Mouse (Mus musculus) gastrocnemius, adult 2 months (tissue): ENCODE data around the gene Kdelc1. TPM values are rescaled to one million over a fixed set of nuclear protein-coding genes. Genes with fewer than 3 reads are reported as not detected.
A peak's percentile ranks its signal among the peaks of the same experiment; 100 is the strongest.

ENCODE experiments used
- DNase-seq: peaks from one replicate; pipeline ENCODE4 v3.0.0; 2022
- H3K27ac ChIP-seq: fragments of 200-600 bp; 2 replicates; pipeline ENCODE4 v1.8.1; 2022; ENCODE audit warnings: mild to moderate bottlenecking
- H3K4me3 ChIP-seq: fragments of 200-600 bp; 2 replicates; pipeline ENCODE4 v1.8.1; 2022; ENCODE audit warnings: mild to moderate bottlenecking, moderate library complexity
- CTCF ChIP-seq: fragments of 200-600 bp; IDR thresholded peaks from 2 replicates; pipeline ENCODE4 v1.8.1; 2022; ENCODE audit warnings: antibody characterized with exemption, mild to moderate bottlenecking, moderate library complexity
- intact Hi-C: fragments of 180-260 bp; cut with DNase I; formaldehyde crosslinking; loops from one replicate; pipeline ENCODE4 v1.15.1; 2025
- long read RNA-seq, 2 experiments: library from polyadenylated mRNA; stranded (forward); transcript quantifications; one replicate each; pipeline ENCODE4 v2.0.0; 2021
- total RNA-seq, 2 experiments: library from RNA; stranded (reverse); gene quantifications; 2 replicates each; pipeline ENCODE4 v1.2.3; 2021

The Kdelc1 gene
- total RNA-seq: 1 to 10 TPM; 5.4 to 7.8 TPM
- long read RNA-seq, experiment 1, partial matches to known transcripts: 0 of 3 reads
- long read RNA-seq, experiment 1, other reads (novel, unspliced or antisense): 0 of 3 reads
- long read RNA-seq, experiment 2, transcript Kdelc1-202 (10 exons, 2,359 nt): major isoform, 9 of 11 reads
- long read RNA-seq, experiment 2, partial matches to known transcripts: 0 of 11 reads
- long read RNA-seq, experiment 2, other reads (novel, unspliced or antisense): 1 of 11 reads

GRCm38 (mm10) chr1:44118239-44119054, at the start of gene Kdelc1, which contains the start of gene Bivm:
Kdelc1 (minus strand) TSS chr1:44118808.
Bivm (plus strand) TSS chr1:44118957.
- DNase-seq: peak; percentile 92
- intact Hi-C loops: loop anchor here (1.0 to 2.0 kb wide), 2 partner anchors 16 to 28 kb away; partner anchors contain the start of genes Ercc5 and Tex30
- H3K27ac ChIP-seq: peak within 1 kb of the TSS; percentile 95
- H3K4me3 ChIP-seq: peak within 1 kb of the TSS; percentile 97
- TF ChIP-seq CTCF: no peak

GRCm38 (mm10) chr1:44167859-44168383, 49.3 kb upstream of the Kdelc1 start:
- Histone ChIP-seq H3K4me3 (no peak overlapping the region), H3K27ac (no peak overlapping the region)
- intact Hi-C loops: no loop called here
- TF ChIP-seq CTCF: peak; percentile 34; the same call in 1 of the 2 replicates
- DNase-seq: no peak

- no peak overlapping the region for H3K27ac ChIP-seq
- no peak overlapping the region for H3K4me3 ChIP-seq
- intact Hi-C loops: no loop called here
- no peak for TF ChIP-seq CTCF
- no peak for DNase-seq
Observed at GRCm38 (mm10) chr1:44162389-44162788, 43.8 kb upstream of the Kdelc1 start.

GRCm38 (mm10) chr1:44161818-44162217, 43.2 kb upstream of the Kdelc1 start:
- no peak for TF ChIP-seq CTCF
- intact Hi-C loops: no loop called here
- no peak for DNase-seq
- no peak overlapping the region for H3K4me3 ChIP-seq
- no peak overlapping the region for H3K27ac ChIP-seq

GRCm38 (mm10) chr1:44158317-44158716, 39.7 kb upstream of the Kdelc1 start:
- no peak for DNase-seq
- Histone ChIP-seq H3K27ac (no peak overlapping the region), H3K4me3 (no peak overlapping the region)
- no peak for TF ChIP-seq CTCF
- intact Hi-C loops: no loop called here

- intact Hi-C loops: no loop called here
- no peak overlapping the region for H3K4me3 ChIP-seq
- H3K27ac ChIP-seq: no peak overlapping the region
- no peak for DNase-seq
- peak; percentile 49; the same call in 1 of the 2 replicates for TF ChIP-seq CTCF
Observed at GRCm38 (mm10) chr1:44155287-44155686, 36.7 kb upstream of the Kdelc1 start.

- H3K27ac ChIP-seq: peak overlapping the region; percentile 99
- H3K4me3 ChIP-seq: peak overlapping the region; percentile 90
- no peak for DNase-seq
- intact Hi-C loops: loop anchor here (5.0 kb wide), 1 partner anchor 46 kb away; the partner anchor contains the start of gene Tex30
- TF ChIP-seq CTCF: peak; percentile 45; the same call in 1 of the 2 replicates
Observed at GRCm38 (mm10) chr1:44148706-44149105, 30.1 kb upstream of the Kdelc1 start.

GRCm38 (mm10) chr1:44147563-44148381, 29.2 kb upstream of the Kdelc1 start, which contains the start of gene Ercc5:
Ercc5 (plus strand) TSS chr1:44147744.
- peak within 1 kb of the TSS; percentile 99 for H3K27ac ChIP-seq
- DNase-seq: peak; percentile 88
- H3K4me3 ChIP-seq: peak within 1 kb of the TSS; percentile 90
- TF ChIP-seq CTCF: no peak
- intact Hi-C loops: loop anchor here (2.0 to 5.0 kb wide), 2 partner anchors 29 to 45 kb away; partner anchors contain the start of genes Bivm, Kdelc1 and Tex30

GRCm38 (mm10) chr1:44142747-44143146, 24.1 kb upstream of the Kdelc1 start:
- Histone ChIP-seq H3K27ac (no peak overlapping the region), H3K4me3 (no peak overlapping the region)
- intact Hi-C loops: no loop called here
- TF ChIP-seq CTCF: no peak
- DNase-seq: no peak

- DNase-seq: no peak
- Histone ChIP-seq H3K27ac (no peak overlapping the region), H3K4me3 (no peak overlapping the region)
- intact Hi-C loops: no loop called here
- TF ChIP-seq CTCF: no peak
Observed at GRCm38 (mm10) chr1:44140232-44140631, 21.6 kb upstream of the Kdelc1 start.

- H3K27ac ChIP-seq: no peak overlapping the region
- DNase-seq: no peak
- no peak for TF ChIP-seq CTCF
- no peak overlapping the region for H3K4me3 ChIP-seq
- intact Hi-C loops: no loop called here
Observed at GRCm38 (mm10) chr1:44129929-44130581, 11.4 kb upstream of the Kdelc1 start.

GRCm38 (mm10) chr1:44125590-44125989, 7.0 kb upstream of the Kdelc1 start:
- TF ChIP-seq CTCF: no peak
- no peak for DNase-seq
- intact Hi-C loops: no loop called here
- Histone ChIP-seq H3K4me3 (no peak overlapping the region), H3K27ac (no peak overlapping the region)
